Mouse (Mus musculus) limb, embryonic 13.5 days (tissue): ENCODE results near the gene Suclg2. TPM values are rescaled to one million over a fixed set of nuclear protein-coding genes. Genes with fewer than 3 reads are reported as not detected.

Source experiments
- ATAC-seq: fragments of 200-750 bp; cut with Nextera tagmentation; 2 replicates; pipeline ENCODE4 v1.8.0; 2017; ENCODE audit warnings: low read depth, moderate number of reproducible peaks, moderate TSS enrichment; ENCODE audit not compliant: low FRiP score
- H3K27ac ChIP-seq: fragments of 300-500 bp; sonication (generic); 2 replicates; pipeline ENCODE4 v1.5.1; 2015; ENCODE audit warnings: inconsistent platforms, mild to moderate bottlenecking, moderate library complexity
- H3K27me3 ChIP-seq: fragments of 300-500 bp; sonication (generic); 2 replicates; pipeline ENCODE4 v1.6.1; 2015; ENCODE audit warnings: mild to moderate bottlenecking, inconsistent platforms
- H3K36me3 ChIP-seq: fragments of 300-500 bp; sonication (generic); 2 replicates; pipeline ENCODE4 v1.6.1; 2015; ENCODE audit warnings: inconsistent platforms, mild to moderate bottlenecking, moderate library complexity
- H3K4me1 ChIP-seq: fragments of 300-500 bp; sonication (generic); 2 replicates; pipeline ENCODE4 v1.6.1; 2015; ENCODE audit warnings: inconsistent platforms
- H3K4me2 ChIP-seq: fragments of 300-500 bp; sonication (generic); replicated peaks from 2 replicates; pipeline ENCODE4 v1.6.1; 2015; ENCODE audit warnings: inconsistent platforms, mild to moderate bottlenecking, moderate library complexity
- H3K4me3 ChIP-seq: fragments of 300-500 bp; sonication (generic); 2 replicates; pipeline ENCODE4 v1.5.1; 2015; ENCODE audit warnings: moderate library complexity, mild to moderate bottlenecking, inconsistent platforms
- H3K9ac ChIP-seq: fragments of 300-500 bp; sonication (generic); 2 replicates; pipeline ENCODE4 v1.6.1; 2015; ENCODE audit warnings: mild to moderate bottlenecking, inconsistent platforms
- H3K9me3 ChIP-seq: fragments of 300-500 bp; sonication (generic); 2 replicates; pipeline ENCODE4 v1.6.1; 2016; ENCODE audit warnings: inconsistent platforms
- WGBS: fragments of 180-500 bp; shearing (Covaris S2); methylation state at CpG from one replicate; pipeline ENCODE4 v1.1.7; 2015; 5-methylcytosine and 5-hydroxymethylcytosine counted together
- polyA plus RNA-seq: library from polyadenylated mRNA; unstranded; fragments of >200 nt; fragmentation: Nextera tagmentation; extraction: Ambion mirVana; gene quantifications from 2 replicates; pipeline ENCODE4 v1.2.1, GENCODE M21; 2015

Gene Suclg2
- polyA plus RNA-seq, 1 experiment from 2014 or later: 48.9 TPM

- no peak overlapping the region for H3K4me3 ChIP-seq
- no peaks in the 10 kb centered on the region for H3K27me3 ChIP-seq
- no peaks in the 10 kb centered on the region for H3K36me3 ChIP-seq
- no peak overlapping the region for H3K4me2 ChIP-seq
- WGBS: 90% methylated on average over 4 of the region's 4 CpGs
- ATAC-seq: no peak
- H3K9me3 ChIP-seq: no peaks in the 10 kb centered on the region
- H3K9ac ChIP-seq: no peak overlapping the region
- H3K4me1 ChIP-seq: no peaks in the 10 kb centered on the region
- no peak overlapping the region for H3K27ac ChIP-seq
These were observed 234.9 kb downstream of the Suclg2 start for GRCm38 (mm10) chr6:95483686-95484085.

GRCm38 (mm10) chr6:95483127-95483526 is 235.5 kb downstream of the Suclg2 start:
- H3K27ac ChIP-seq: no peak overlapping the region
- ATAC-seq: no peak
- H3K4me2 ChIP-seq: no peak overlapping the region
- H3K4me1 ChIP-seq: no peaks in the 10 kb centered on the region
- H3K4me3 ChIP-seq: no peak overlapping the region
- WGBS: 83% methylated on average over 6 of the region's 6 CpGs
- no peaks in the 10 kb centered on the region for H3K9me3 ChIP-seq
- H3K36me3 ChIP-seq: no peaks in the 10 kb centered on the region
- H3K27me3 ChIP-seq: no peaks in the 10 kb centered on the region
- no peak overlapping the region for H3K9ac ChIP-seq

- no peaks in the 10 kb centered on the region for H3K9me3 ChIP-seq
- H3K27me3 ChIP-seq: no peaks in the 10 kb centered on the region
- H3K9ac ChIP-seq: no peak overlapping the region
- ATAC-seq: no peak
- 93% methylated on average over 6 of the region's 6 CpGs for WGBS
- H3K4me2 ChIP-seq: no peak overlapping the region
- no peaks in the 10 kb centered on the region for H3K4me1 ChIP-seq
- H3K4me3 ChIP-seq: no peak overlapping the region
- H3K36me3 ChIP-seq: no peaks in the 10 kb centered on the region
- H3K27ac ChIP-seq: no peak overlapping the region
These were observed 238.8 kb downstream of the Suclg2 start for GRCm38 (mm10) chr6:95479801-95480200.

GRCm38 (mm10) chr6:95469521-95469920 is 249.1 kb downstream of the Suclg2 start:
- ATAC-seq: no peak; the same call in 1 of the 2 replicates
- Histone ChIP-seq H3K9me3 (no peaks in the 10 kb centered on the region), H3K4me1 (no peaks in the 10 kb centered on the region), H3K4me2 (no peak overlapping the region), H3K36me3 (peaks cover 4% of the 10 kb centered on the region; the same call in 1 of the 2 replicates), H3K27me3 (no peaks in the 10 kb centered on the region), H3K4me3 (no peak overlapping the region), H3K27ac (no peak overlapping the region), H3K9ac (no peak overlapping the region)
- 47% methylated on average over 7 of the region's 7 CpGs for WGBS

- WGBS: 81% methylated on average over 4 of the region's 4 CpGs
- Histone ChIP-seq H3K27me3 (no peaks in the 10 kb centered on the region), H3K36me3 (no peaks in the 10 kb centered on the region), H3K4me3 (no peak overlapping the region), H3K9me3 (no peaks in the 10 kb centered on the region), H3K9ac (no peak overlapping the region), H3K27ac (no peak overlapping the region), H3K4me1 (no peaks in the 10 kb centered on the region), H3K4me2 (no peak overlapping the region)
- no peak for ATAC-seq
These were observed 253.3 kb downstream of the Suclg2 start for GRCm38 (mm10) chr6:95465322-95465721.

GRCm38 (mm10) chr6:95459372-95459771 is 259.2 kb downstream of the Suclg2 start:
- H3K4me1 ChIP-seq: peaks cover 11% of the 10 kb centered on the region; the same call in 1 of the 2 replicates
- no peaks in the 10 kb centered on the region for H3K9me3 ChIP-seq
- H3K27me3 ChIP-seq: no peaks in the 10 kb centered on the region
- WGBS: 22% methylated on average over 3 of the region's 3 CpGs
- no peaks in the 10 kb centered on the region for H3K36me3 ChIP-seq
- no peak overlapping the region for H3K9ac ChIP-seq
- no peak overlapping the region for H3K4me3 ChIP-seq
- ATAC-seq: no peak
- H3K4me2 ChIP-seq: no peak overlapping the region
- H3K27ac ChIP-seq: no peak overlapping the region

GRCm38 (mm10) chr6:95446151-95446550 is 272.4 kb downstream of the Suclg2 start:
- Histone ChIP-seq H3K36me3 (no peaks in the 10 kb centered on the region), H3K4me1 (no peaks in the 10 kb centered on the region), H3K4me2 (no peak overlapping the region), H3K9me3 (no peaks in the 10 kb centered on the region), H3K4me3 (no peak overlapping the region), H3K9ac (no peak overlapping the region), H3K27me3 (no peaks in the 10 kb centered on the region), H3K27ac (no peak overlapping the region)
- WGBS: 88% methylated on average over 2 of the region's 2 CpGs
- no peak for ATAC-seq

GRCm38 (mm10) chr6:95445036-95445435 is 273.6 kb downstream of the Suclg2 start:
- no peak for ATAC-seq
- Histone ChIP-seq H3K9me3 (no peaks in the 10 kb centered on the region), H3K27ac (no peak overlapping the region), H3K4me3 (no peak overlapping the region), H3K27me3 (no peaks in the 10 kb centered on the region), H3K9ac (no peak overlapping the region), H3K4me2 (no peak overlapping the region), H3K36me3 (no peaks in the 10 kb centered on the region), H3K4me1 (no peaks in the 10 kb centered on the region)
- 68% methylated on average over 4 of the region's 4 CpGs for WGBS
